Comparison of ENCODE assay signal across 8 mouse cellular contexts in genomic region chr19:4943253-4943588, GRCm38 (mm10). TPM values are rescaled to one million over a fixed set of nuclear protein-coding genes. Genes with fewer than 3 reads are reported as not detected.
A peak's percentile ranks its signal among the peaks of the same experiment; 100 is the strongest.
DNase-seq lines count a peak whose midpoint lies in the region; ATAC-seq and TF ChIP-seq lines count a peak whose summit lies in the region.

No protein-coding gene starts in this region.

- WGBS in lung, adult 2 months, result 4% methylated on average over 13 of the region's 13 CpGs
- 3% methylated on average over 13 of the region's 13 CpGs for WGBS in intestine, postnatal 0 days
- 7% methylated on average over 13 of the region's 13 CpGs for WGBS in midbrain, embryonic 16.5 days

- peak; percentile 53 for ATAC-seq in intestine, postnatal 0 days
- peak; percentile 74 for ATAC-seq in midbrain, embryonic 16.5 days

- no peaks in the 10 kb centered on the region for H3K9me3 ChIP-seq in erythroblast, embryonic 14.5 days (ENCODE audit: control insufficient read depth, low read length)
- no peaks in the 10 kb centered on the region for H3K9me3 ChIP-seq in intestine, postnatal 0 days (ENCODE audit: control insufficient read depth)
- no peaks in the 10 kb centered on the region for H3K9me3 ChIP-seq in midbrain, embryonic 16.5 days (replicated peaks; ENCODE audit: control insufficient read depth, low read length, poor library complexity, severe bottlenecking)

- peak overlapping the region; percentile 99 for H3K4me2 ChIP-seq in intestine, postnatal 0 days (replicated peaks; ENCODE audit: low read depth)
- H3K4me2 ChIP-seq in midbrain, embryonic 16.5 days (ENCODE audit: low read length), result peak overlapping the region; percentile 68

- no peak for TF ChIP-seq CTCF in lung, adult 2 months (IDR thresholded peaks at IDR 0.05; ENCODE audit: insufficient read depth, low read length)
- no peak for TF ChIP-seq CTCF in intestine, postnatal 0 days (IDR thresholded peaks at IDR 0.05; ENCODE audit: low read depth)

- peaks cover 69% of the 10 kb centered on the region for H3K27me3 ChIP-seq in erythroblast, embryonic 14.5 days (ENCODE audit: control insufficient read depth)
- H3K27me3 ChIP-seq in intestine, postnatal 0 days (replicated peaks; ENCODE audit: control insufficient read depth, insufficient read depth, low read length), result no peaks in the 10 kb centered on the region
- H3K27me3 ChIP-seq in midbrain, embryonic 16.5 days (ENCODE audit: control insufficient read depth, insufficient read depth, low read depth, low read length), result no peaks in the 10 kb centered on the region

- H3K4me1 ChIP-seq in lung, adult 2 months (ENCODE audit: control insufficient read depth, insufficient read depth, low read length), result peaks cover 2% of the 10 kb centered on the region; the same call in 1 of the 2 replicates
- H3K4me1 ChIP-seq in erythroblast, embryonic 14.5 days (ENCODE audit: control insufficient read depth), result peaks cover 14% of the 10 kb centered on the region
- H3K4me1 ChIP-seq in intestine, postnatal 0 days (replicated peaks; ENCODE audit: control insufficient read depth, insufficient read depth, low read length), result 0 out of 2 replicates have a peak, but pooled peaks cover 3% of the 10 kb centered on the region
- peaks cover 11% of the 10 kb centered on the region for H3K4me1 ChIP-seq in midbrain, embryonic 16.5 days (ENCODE audit: control insufficient read depth, insufficient read depth, low read length)

- H3K4me3 ChIP-seq in lung, adult 2 months (replicated peaks; ENCODE audit: extremely low read depth, low read depth, low read length), result peak overlapping the region; percentile 61
- H3K4me3 ChIP-seq in erythroblast, embryonic 14.5 days (replicated peaks), result peak overlapping the region; percentile 54
- H3K4me3 ChIP-seq in intestine, postnatal 0 days (ENCODE audit: low read depth, low read length), result peak overlapping the region; percentile 60
- H3K4me3 ChIP-seq in midbrain, embryonic 16.5 days (ENCODE audit: low read depth, low read length), result peak overlapping the region; percentile 70

- no peak overlapping the region for H3K27ac ChIP-seq in intestine, postnatal 0 days (ENCODE audit: low read depth, low read length)
- H3K27ac ChIP-seq in midbrain, embryonic 16.5 days (ENCODE audit: low read length), result peak overlapping the region; percentile 82

- no peak for TF ChIP-seq POLR2A in lung, adult 2 months (IDR thresholded peaks at IDR 0.05; ENCODE audit: borderline replicate concordance, extremely low read depth, low read depth, low read length)

- H3K9ac ChIP-seq in intestine, postnatal 0 days (ENCODE audit: low read depth, low read length), result peak overlapping the region; percentile 37; the same call in 1 of the 2 replicates
- peak overlapping the region; percentile 83 for H3K9ac ChIP-seq in midbrain, embryonic 16.5 days (ENCODE audit: low read depth, low read length)

- H3K36me3 ChIP-seq in erythroblast, embryonic 14.5 days (ENCODE audit: control insufficient read depth), result no peaks in the 10 kb centered on the region
- no peaks in the 10 kb centered on the region for H3K36me3 ChIP-seq in intestine, postnatal 0 days (ENCODE audit: control insufficient read depth, insufficient read depth)
- no peaks in the 10 kb centered on the region for H3K36me3 ChIP-seq in midbrain, embryonic 16.5 days (ENCODE audit: control insufficient read depth, insufficient read depth, low read length)

- DNase-seq in lung, adult 2 months, result no peak
- DNase-seq in lung, postnatal 4 days, result no peak
- DNase-seq in cerebellum, postnatal 10 days, result no peak
- no peak for DNase-seq in adrenal gland, adult 8-10 months
- DNase-seq in spleen, postnatal 36 days (ENCODE audit: low spot score in 2 of 2), result no peak

RNA-seq across cellular contexts. Expression of gene Peli3, which starts 0.3 kb away (rescaled TPM):
- 5.5 and 5.8 TPM in 2 replicates for polyA plus RNA-seq in lung, adult 2 months (2012; rRNA removed)
- polyA plus RNA-seq in erythroblast, embryonic 14.5 days (2012), result not detected in 2 replicates
- 0.46 and 0.89 TPM in 2 replicates for polyA plus RNA-seq in intestine, postnatal 0 days (2015; fragmentation: Nextera tagmentation; extraction: Ambion mirVana)
- polyA plus RNA-seq in midbrain, embryonic 16.5 days (2015; fragmentation: Nextera tagmentation; extraction: Ambion mirVana), result 11.3 and 17.0 TPM in 2 replicates
- 10 to 100 TPM; 10.9 to 19.5 (median 15.2) TPM for total RNA-seq in adrenal gland, adult 8-10 months (2022)

RNA-seq across cellular contexts. Expression of gene Dpp3, which starts 15.1 kb away (rescaled TPM):
- polyA plus RNA-seq in lung, adult 2 months (2012; rRNA removed), result 70.3 and 89.2 TPM in 2 replicates
- polyA plus RNA-seq in erythroblast, embryonic 14.5 days (2012), result 4.8 and 6.0 TPM in 2 replicates
- polyA plus RNA-seq in intestine, postnatal 0 days (2015; fragmentation: Nextera tagmentation; extraction: Ambion mirVana), result 59.2 and 60.0 TPM in 2 replicates
- polyA plus RNA-seq in midbrain, embryonic 16.5 days (2015; fragmentation: Nextera tagmentation; extraction: Ambion mirVana), result 108 and 109 TPM in 2 replicates
- total RNA-seq in adrenal gland, adult 8-10 months (2022), result 100 to 1,000 TPM; 110 to 141 (median 132) TPM

RNA-seq across cellular contexts. Expression of gene Mrpl11, which starts 18.7 kb away (rescaled TPM):
- 19.5 and 20.5 TPM in 2 replicates for polyA plus RNA-seq in lung, adult 2 months (2012; rRNA removed)
- 5.3 and 5.9 TPM in 2 replicates for polyA plus RNA-seq in erythroblast, embryonic 14.5 days (2012)
- polyA plus RNA-seq in intestine, postnatal 0 days (2015; fragmentation: Nextera tagmentation; extraction: Ambion mirVana), result 73.7 and 78.1 TPM in 2 replicates
- polyA plus RNA-seq in midbrain, embryonic 16.5 days (2015; fragmentation: Nextera tagmentation; extraction: Ambion mirVana), result 101 and 107 TPM in 2 replicates
- 10 to 100 TPM; 44.6 to 56.9 (median 53.6) TPM for total RNA-seq in adrenal gland, adult 8-10 months (2022)

RNA-seq across cellular contexts. Expression of gene Bbs1, which starts 36.8 kb away (rescaled TPM):
- polyA plus RNA-seq in lung, adult 2 months (2012; rRNA removed), result 7.5 and 9.0 TPM in 2 replicates
- 0.33 and 0.50 TPM in 2 replicates for polyA plus RNA-seq in erythroblast, embryonic 14.5 days (2012)
- 0.60 and 0.98 TPM in 2 replicates for polyA plus RNA-seq in intestine, postnatal 0 days (2015; fragmentation: Nextera tagmentation; extraction: Ambion mirVana)
- 9.6 and 9.7 TPM in 2 replicates for polyA plus RNA-seq in midbrain, embryonic 16.5 days (2015; fragmentation: Nextera tagmentation; extraction: Ambion mirVana)
- 10 to 100 TPM in 2 of 4 experiments, 1 to 10 TPM in 2; 6.9 to 23.3 (median 12.5) TPM for total RNA-seq in adrenal gland, adult 8-10 months (2022)

RNA-seq across cellular contexts. Expression of gene Npas4, which starts 46.9 kb away (rescaled TPM):
- polyA plus RNA-seq in lung, adult 2 months (2012; rRNA removed), result 0.54 and 0.93 TPM in 2 replicates
- not detected in 2 replicates for polyA plus RNA-seq in erythroblast, embryonic 14.5 days (2012)
- polyA plus RNA-seq in intestine, postnatal 0 days (2015; fragmentation: Nextera tagmentation; extraction: Ambion mirVana), result 0.09 and 0.12 TPM in 2 replicates
- 0.58 and 0.82 TPM in 2 replicates for polyA plus RNA-seq in midbrain, embryonic 16.5 days (2015; fragmentation: Nextera tagmentation; extraction: Ambion mirVana)
- under 1 TPM; 0.17 to 0.43 (median 0.32) TPM for total RNA-seq in adrenal gland, adult 8-10 months (2022)
